ENCODE assay signal across 11 mouse cellular contexts in the genomic region with DNA sequence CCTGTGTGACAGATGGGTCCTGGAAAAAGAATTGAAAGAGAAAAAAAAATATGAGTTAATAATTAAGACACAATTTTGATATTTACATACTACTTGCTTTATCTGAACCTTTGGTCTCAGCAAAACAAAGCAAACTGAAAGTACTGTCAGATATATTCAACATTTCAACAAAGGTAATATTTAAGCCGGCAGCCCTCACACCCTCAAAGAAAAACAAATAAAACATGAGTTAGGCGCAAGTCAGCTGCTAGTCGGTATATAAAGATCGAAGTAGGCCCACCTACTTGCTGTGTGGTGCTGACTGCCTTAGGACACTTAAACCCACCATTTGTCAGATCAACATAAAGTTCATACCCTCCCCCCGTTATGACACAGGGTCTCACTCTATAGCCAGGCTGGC.
"Had no signal": no experiment of that assay in that cellular context is flagged by ENCODE, and none has a peak within 500 bp of the region (broad histone marks: within the 10 kb centered on the region; RNA-seq: fewer than 3 reads in every experiment).

No protein-coding gene starts in this region.

- H3K4me3 ChIP-seq: hindbrain, embryonic 13.5 days; left cerebral cortex, adult 2 months; limb, embryonic 15.5 days; midbrain, embryonic 12.5 days had no signal

- H3K4me1 ChIP-seq: limb, embryonic 15.5 days; midbrain, embryonic 12.5 days had no signal

- H3K9ac ChIP-seq: hindbrain, embryonic 13.5 days; limb, embryonic 15.5 days; midbrain, embryonic 12.5 days had no signal

- H3K36me3 ChIP-seq: midbrain, embryonic 12.5 days had no signal

- H3K27ac ChIP-seq: hindbrain, embryonic 13.5 days; left cerebral cortex, adult 2 months; limb, embryonic 15.5 days; midbrain, embryonic 12.5 days had no signal

- H3K27me3 ChIP-seq: hindbrain, embryonic 13.5 days; limb, embryonic 15.5 days; midbrain, embryonic 12.5 days had no signal

- DNase-seq: kidney, adult 18-20 months; kidney, postnatal 25 days; lung, adult 18-20 months; lung, postnatal 14 days; right cerebral cortex, postnatal 4 days; thymus, adult 2 months; thymus, postnatal 25 days had no signal

- H3K4me2 ChIP-seq: hindbrain, embryonic 13.5 days; limb, embryonic 15.5 days; midbrain, embryonic 12.5 days had no signal

- H3K9me3 ChIP-seq: hindbrain, embryonic 13.5 days; limb, embryonic 15.5 days; midbrain, embryonic 12.5 days had no signal
